Mouse (Mus musculus) olfactory bulb, adult 2 months (tissue): ENCODE data around the gene Gm6614.
"Not testable (repeated sequence)": the region's sequence is repeated elsewhere in the genome, so short reads cannot be mapped to it uniquely, and the experiment has no call there.

ENCODE experiments used
- CTCF ChIP-seq: fragments of 200-500 bp; IDR thresholded peaks from 2 replicates; pipeline ENCODE4 v1.5.1; 2012; ENCODE audit warnings: low read depth, mild to moderate bottlenecking, low read length, moderate library complexity; ENCODE audit not compliant: insufficient read depth
- POLR2A ChIP-seq: fragments of 200-500 bp; IDR thresholded peaks from 2 replicates; pipeline ENCODE4 v1.6.1; 2012; ENCODE audit warnings: mild to moderate bottlenecking, low read depth, low read length, moderate library complexity; ENCODE audit not compliant: insufficient read depth

DNA sequence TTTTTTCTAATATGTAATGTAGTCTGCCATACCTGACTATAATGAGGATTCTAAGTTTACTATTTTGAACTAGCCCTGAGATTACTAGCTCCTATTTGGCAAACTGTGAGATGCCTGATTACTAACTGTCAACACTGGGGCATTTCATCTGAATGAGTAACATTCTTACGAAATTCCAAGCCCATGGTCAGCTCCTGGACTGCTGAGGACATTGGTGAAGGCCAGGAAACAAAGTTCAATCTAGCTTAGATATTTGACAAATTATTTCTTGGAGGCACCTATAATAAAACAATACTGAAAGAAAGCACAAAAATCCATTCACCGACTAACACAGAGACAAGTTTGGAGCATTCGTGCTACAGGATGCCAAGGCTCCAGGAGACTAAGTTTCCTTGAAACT, 47.1 kb upstream of the Gm6614 start:
- not testable (repeated sequence) for TF ChIP-seq CTCF, POLR2A
